9 mouse cellular contexts compared by ENCODE assay signal in the genomic region with DNA sequence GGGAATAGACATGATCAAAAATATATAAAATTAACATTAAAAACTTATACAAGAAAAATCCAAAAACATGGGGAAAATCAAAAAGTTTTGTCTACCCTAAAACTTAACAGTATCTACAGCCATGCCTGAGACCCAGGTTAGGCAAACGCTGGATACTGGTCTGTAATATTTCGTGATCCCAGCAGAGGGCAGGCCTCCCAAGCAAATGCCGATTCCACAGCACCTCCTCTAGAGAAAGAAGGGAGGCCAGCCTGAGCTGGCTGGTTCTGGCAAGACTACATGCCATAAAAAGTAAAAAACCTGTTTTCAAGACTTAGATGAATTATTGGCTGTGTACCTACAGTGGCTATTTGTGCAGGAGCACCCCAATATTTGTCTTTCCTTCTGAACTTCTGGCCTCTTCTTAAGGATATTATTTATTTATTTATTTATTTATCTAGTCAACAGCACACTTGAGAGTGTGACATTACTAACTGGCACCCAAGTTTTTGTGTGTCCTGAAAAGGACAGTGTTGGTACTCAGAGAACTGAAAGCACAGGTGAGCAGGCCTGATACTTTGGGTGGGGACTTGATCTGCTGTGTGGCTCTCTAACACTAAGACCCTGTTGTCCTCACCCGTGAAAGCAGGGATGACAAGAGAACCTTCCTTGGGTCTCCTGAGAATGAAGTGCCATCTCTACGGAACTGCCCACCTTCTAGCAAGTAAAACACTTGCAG.
DNase-seq lines count a peak whose midpoint lies in the region; ATAC-seq and TF ChIP-seq lines count a peak whose summit lies in the region.
"Had no signal": no experiment of that assay in that cellular context is flagged by ENCODE, and none has a peak within 500 bp of the region (broad histone marks: within the 10 kb centered on the region; RNA-seq: fewer than 3 reads in every experiment).

No protein-coding gene starts in this region.

- intact Hi-C loops in left cerebral cortex, adult 2 months (cut with DNase I): loop anchor here (1.0 to 5.0 kb wide), 5 partner anchors 257 to 643 kb away; no protein-coding TSS in a partner anchor

- in situ Hi-C loops in Patski (cut with MboI; ENCODE audit: low pct_unique_long_range_greater_than_20kb): loop anchor here (5.0 kb wide), 4 partner anchors 262 to 642 kb away; no protein-coding TSS in a partner anchor

- CTCF ChIA-PET in Patski (lab: Charles Lee): interaction anchor here (1.1 kb wide), 1 partner anchor 276 kb away, joined by 3 read pairs; no protein-coding TSS in a partner anchor

- no peaks in the 10 kb centered on the region for H3K27me3 ChIP-seq in Patski

- H3K27ac ChIP-seq in left cerebral cortex, adult 2 months: no peak overlapping the region

- peak; percentile 27 for DNase-seq in Patski (ENCODE audit: low read depth, low spot score)
- DNase-seq in cerebellum, postnatal 25 days: peak; percentile 83 to 88
- peak; percentile 72 for DNase-seq in gastrocnemius, adult 18-20 months (ENCODE audit: low spot score)
- DNase-seq in induced T-regulatory cell, adult 2 months (ENCODE audit: low read depth): peak; percentile 64
- DNase-seq in left cerebral cortex, adult 2 months (ENCODE audit: extremely low spot score in 1 of 2, low spot score in 2 of 2): peak; percentile 83 to 86
- peak; percentile 89 to 93 for DNase-seq in right cerebral cortex, adult 2 months (ENCODE audit: low spot score in 2 of 2)
- DNase-seq in urinary bladder, postnatal 10 days (ENCODE audit: low spot score): peak; percentile 37

- no peak overlapping the region for H3K4me3 ChIP-seq in left cerebral cortex, adult 2 months
- H3K4me3 ChIP-seq: megakaryocyte, embryonic 14.5 days had no signal

- peak; percentile 96 for TF ChIP-seq CTCF in Patski (IDR thresholded peaks at IDR 0.05)
- peak; percentile 86 for TF ChIP-seq CTCF in left cerebral cortex, adult 2 months (IDR thresholded peaks at IDR 0.05)

- POLR2A ChIA-PET in Patski (lab: Charles Lee): interaction anchor here (0.6 kb wide), 1 partner anchor 287 kb away, joined by 3 read pairs; no protein-coding TSS in a partner anchor

- peak; percentile 91 for ATAC-seq in Patski
- ATAC-seq in megakaryocyte, adult 5-6 weeks (ENCODE audit: poor library complexity, severe bottlenecking): peak; percentile 97

Comparison
In these comparisons a context has a peak if more than half of its experiments do, and no peak if none do; other contexts are left out.
1. DNase-seq: peak in every context shown above with its lines; median percentile 91 in right cerebral cortex, adult 2 months; 86 in cerebellum, postnatal 25 days; 84 in left cerebral cortex, adult 2 months; 72 in gastrocnemius, adult 18-20 months; 64 in induced T-regulatory cell, adult 2 months; 37 in urinary bladder, postnatal 10 days; 27 in Patski.